Mouse (Mus musculus) effector memory CD4-positive, alpha-beta T cell, adult 7 months (primary cell): ENCODE results near the gene 4930539E08Rik. TPM values are rescaled to one million over a fixed set of nuclear protein-coding genes. Genes with fewer than 3 reads are reported as not detected.

Source experiments
- polyA plus RNA-seq: library from polyadenylated mRNA; unstranded; fragments of 100-300 nt; shearing (Covaris generic); gene quantifications from one replicate; pipeline ENCODE4 v1.2.1, GENCODE M21; 2017

Gene 4930539E08Rik
- 0.16 TPM for polyA plus RNA-seq

GRCm38 (mm10) chr17:28915060-28915628, at the start of gene 4930539E08Rik:
TSS of gene 4930539E08Rik (minus strand) at chr17:28915324.

GRCm38 (mm10) chr17:28951831-28952799, 37.0 kb upstream of the 4930539E08Rik start, which contains the start of gene Kctd20:
TSS of gene Kctd20 (plus strand) at chr17:28951950.

GRCm38 (mm10) chr17:28943740-28944139, 28.6 kb upstream of the 4930539E08Rik start, which contains the start of gene Pxt1:
TSS of gene Pxt1 (minus strand) at chr17:28943840.

GRCm38 (mm10) chr17:28858205-28858604, 56.9 kb downstream of the 4930539E08Rik start, which contains the start of gene Pnpla1:
TSS of gene Pnpla1 (plus strand) at chr17:28858411.

Other genes starting within 250 kb of the 4930539E08Rik start
- 0.54 TPM for gene Slc26a8, start 225.1 kb downstream of the 4930539E08Rik start, polyA plus RNA-seq
- 107 TPM for gene Mapk14, start 224.0 kb downstream of the 4930539E08Rik start, polyA plus RNA-seq
- gene AC170998.1, start 189.2 kb downstream of the 4930539E08Rik start, polyA plus RNA-seq, result 8.5 TPM
- gene Mapk13, start 146.0 kb downstream of the 4930539E08Rik start, polyA plus RNA-seq, result not detected
- gene Brpf3, start 114.2 kb downstream of the 4930539E08Rik start, polyA plus RNA-seq, result 15.1 TPM
- not detected for gene Pnpla1, start 56.9 kb downstream of the 4930539E08Rik start, polyA plus RNA-seq
- gene Pxt1, start 28.5 kb upstream of the 4930539E08Rik start, polyA plus RNA-seq, result not detected
- gene Kctd20, start 36.6 kb upstream of the 4930539E08Rik start, polyA plus RNA-seq, result 61.7 TPM
- 310 TPM for gene Stk38, start 92.7 kb upstream of the 4930539E08Rik start, polyA plus RNA-seq
- 528 TPM for gene Srsf3, start 117.3 kb upstream of the 4930539E08Rik start, polyA plus RNA-seq
- gene Cdkn1a, start 175.7 kb upstream of the 4930539E08Rik start, polyA plus RNA-seq, result 140 TPM
- gene Rab44, start 198.8 kb upstream of the 4930539E08Rik start, polyA plus RNA-seq, result not detected